Comparison of ENCODE assay signal across 10 mouse cellular contexts in the genomic region with DNA sequence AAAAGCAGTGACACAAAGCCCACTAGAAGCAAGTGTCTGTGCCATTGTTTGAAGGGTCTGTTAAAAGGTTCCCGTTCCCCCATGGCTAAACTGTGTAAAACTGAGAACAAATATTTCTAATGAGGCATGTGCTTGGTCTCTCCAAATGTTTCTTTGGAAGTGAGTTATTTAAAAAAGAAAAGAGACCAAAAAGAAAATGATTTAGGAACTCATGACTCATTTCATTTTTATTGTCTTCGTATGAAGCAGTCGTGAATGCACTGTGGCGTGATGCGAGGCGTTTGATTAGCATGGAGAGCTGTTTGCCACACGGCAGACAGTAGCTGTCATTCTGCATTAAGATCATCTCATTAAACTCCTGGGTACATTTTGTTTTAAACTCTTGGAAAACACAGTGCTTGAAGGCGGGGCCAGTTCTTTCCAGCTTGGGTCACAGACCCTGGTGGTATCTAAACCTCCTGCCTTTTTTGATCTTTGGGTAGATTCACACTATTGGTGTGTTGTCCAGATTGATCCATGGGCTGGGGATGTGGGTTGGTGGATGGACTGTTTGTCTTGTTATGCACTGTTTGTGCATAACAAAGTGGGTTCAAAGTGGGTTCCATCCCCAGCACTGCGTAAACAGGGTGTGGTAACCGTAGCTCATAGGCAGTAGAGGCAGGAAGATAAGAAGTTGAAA.
DNase-seq lines count a peak whose midpoint lies in the region.
"Had no signal": no experiment of that assay in that cellular context is flagged by ENCODE, and none has a peak within 500 bp of the region (broad histone marks: within the 10 kb centered on the region; RNA-seq: fewer than 3 reads in every experiment).

No protein-coding gene starts in this region.

- DNase-seq in cerebellum, postnatal 10 days: peak; percentile 71 to 76
- no peak for DNase-seq in cerebellum, adult 18-20 months
- peak; percentile 12 to 20 for DNase-seq in layer of hippocampus, adult 8-10 months (ENCODE audit: low spot score in 2 of 2)
- DNase-seq in layer of hippocampus, postnatal 10 days (ENCODE audit: low spot score in 2 of 2): no peak
- peak; percentile 58 for DNase-seq in brain, adult 2 months (ENCODE audit: low read depth, low spot score)
- DNase-seq in retina, adult 2 months (ENCODE audit: low read depth, low spot score): peak; percentile 11
- no peak for DNase-seq in heart, postnatal 36 days
- no peak for DNase-seq in right cerebral cortex, postnatal 4 days
- DNase-seq: adrenal gland, postnatal 25 days; liver, embryonic 13.5 days had no signal

- intact Hi-C loops in heart, postnatal 36 days (cut with DNase I): no loop called here

Comparison
In these comparisons a context has a peak if more than half of its experiments do, and no peak if none do; other contexts are left out.
1. DNase-seq: peak in cerebellum, postnatal 10 days (2 of 2), layer of hippocampus, adult 8-10 months (2 of 2), brain, adult 2 months (single experiment) and retina, adult 2 months (single experiment); none in cerebellum, adult 18-20 months (0 of 2), layer of hippocampus, postnatal 10 days (0 of 2), heart, postnatal 36 days (0 of 2) and right cerebral cortex, postnatal 4 days (single experiment).